Mouse (Mus musculus): ENCODE results near the gene Eif4enif1. TPM values are rescaled to one million over a fixed set of nuclear protein-coding genes. Genes with fewer than 3 reads are reported as not detected.

Eif4enif1 gene
- total RNA-seq, 2 experiments from 2014 or later: 42.1 to 45.1 TPM

DNA sequence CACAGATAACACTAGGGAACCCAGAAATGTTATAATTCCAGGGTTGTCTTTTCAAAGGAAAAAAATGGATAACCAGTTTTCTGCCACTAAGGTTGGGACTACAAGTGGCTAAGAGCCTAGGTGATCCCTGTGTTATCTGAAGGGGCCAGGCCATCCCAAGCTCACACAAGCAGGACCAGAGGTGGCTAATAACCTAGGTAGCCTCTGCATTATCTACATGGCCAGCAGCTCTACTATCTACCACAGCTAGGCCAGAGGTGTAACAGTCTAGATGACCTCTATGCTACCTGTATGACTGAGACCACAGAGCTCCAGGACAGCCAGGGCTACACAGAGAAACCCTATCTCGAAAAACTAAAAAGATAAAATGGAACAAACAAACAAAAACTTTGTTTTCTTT, 57.3 kb downstream of the Eif4enif1 start:
- no peak for DNase-seq (ENCODE audit: low spot score)
- intact Hi-C loops (cut with DNase I): no loop called here

DNA sequence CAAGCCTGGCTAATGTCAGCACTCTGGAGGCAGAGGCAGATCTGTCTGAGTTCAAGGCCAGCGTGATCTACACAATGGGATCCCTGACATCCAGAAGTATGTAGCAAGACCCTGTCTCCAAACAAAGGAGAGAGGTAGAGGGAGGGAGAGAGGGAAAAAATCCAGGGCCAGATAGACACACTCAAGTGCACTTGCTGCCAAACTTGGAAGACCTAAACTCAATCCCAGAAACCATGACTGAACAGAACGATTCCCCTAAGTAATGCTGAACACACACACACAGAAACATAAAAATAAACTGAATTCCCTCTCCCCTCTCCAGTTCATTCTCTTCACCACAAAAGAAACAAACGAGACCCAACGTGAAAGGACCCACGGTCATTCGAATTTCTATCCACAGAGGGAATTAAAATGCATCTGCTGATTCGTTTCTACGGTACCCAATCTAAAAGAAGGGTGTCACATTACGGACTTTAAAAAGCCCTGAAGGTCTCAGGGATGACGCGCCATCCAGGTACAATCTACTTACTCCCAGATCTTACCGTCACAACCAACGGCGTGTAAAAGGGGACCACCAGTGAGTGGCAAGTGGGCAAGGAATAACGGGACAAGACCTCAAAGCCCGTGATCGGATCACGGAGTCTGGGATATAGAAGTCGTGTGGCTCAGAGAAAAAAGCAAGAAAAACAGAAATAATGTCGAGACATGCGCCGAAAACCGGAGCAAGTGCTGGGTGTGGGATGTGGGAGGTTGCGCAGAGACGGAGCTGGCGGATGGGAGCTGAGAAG, 63.3 kb downstream of the Eif4enif1 start:
- DNase-seq (ENCODE audit: low spot score): no peak
- intact Hi-C loops (cut with DNase I): loop anchor here (1.0 kb wide), 2 partner anchors 25 to 30 kb away; no protein-coding TSS in a partner anchor

DNA sequence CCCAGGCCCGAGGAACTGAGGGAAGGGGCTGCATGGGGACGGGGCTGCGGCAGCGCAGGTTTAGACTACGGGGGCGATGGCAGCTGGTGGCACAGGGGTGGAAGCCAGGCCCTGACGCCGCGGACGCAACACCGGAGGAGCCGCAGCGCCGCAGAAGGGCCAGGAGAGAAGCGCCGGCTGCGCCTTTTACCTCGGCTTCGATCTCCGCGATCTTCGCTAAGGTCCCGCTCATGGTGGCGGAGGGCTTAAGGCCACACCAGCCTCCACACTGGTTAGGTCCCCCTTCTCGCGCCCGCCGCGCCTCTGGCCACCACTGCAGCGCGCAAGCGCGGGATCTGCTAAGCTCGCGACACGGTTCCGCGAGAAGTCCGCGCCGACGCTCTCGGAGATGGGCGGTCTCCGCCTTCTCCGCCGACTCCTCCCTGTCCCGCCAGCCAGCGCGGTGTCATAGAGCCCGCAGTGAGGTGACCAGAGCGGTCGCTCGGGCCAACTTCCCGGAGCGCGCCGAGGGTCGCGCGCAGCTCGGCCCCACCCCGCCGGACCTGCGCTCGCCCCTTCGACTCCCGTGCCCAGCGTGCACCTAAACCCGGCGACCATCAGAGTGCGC, 64.0 kb downstream of the Eif4enif1 start, which contains the start of gene Drg1:
Gene Drg1 (minus strand): TSS at position 337 of the 607 bp plus-strand sequence.
- peak; percentile 91 for DNase-seq (ENCODE audit: low spot score)
- intact Hi-C loops (cut with DNase I): loop anchor here (1.0 kb wide), 2 partner anchors 24 to 31 kb away; no protein-coding TSS in a partner anchor

DNA sequence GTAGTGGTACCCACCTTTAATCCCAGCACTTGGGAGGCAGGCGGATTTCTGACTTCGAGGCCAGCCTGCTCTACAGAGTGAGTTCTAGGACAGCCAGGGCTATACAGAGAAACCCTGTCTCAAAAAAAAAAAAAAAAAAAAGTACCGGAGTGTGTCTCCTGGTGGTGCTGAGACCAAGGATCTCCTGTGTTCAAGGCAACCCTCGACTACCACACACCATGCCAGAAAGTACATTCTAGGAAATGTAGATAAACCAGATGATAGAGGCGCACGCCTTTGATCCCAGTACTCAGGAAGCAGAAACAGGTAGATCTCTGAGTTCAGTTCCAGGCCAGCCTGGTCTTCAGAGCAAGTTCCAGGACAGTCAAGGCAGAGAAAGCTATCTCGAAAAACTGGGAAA, 64.9 kb downstream of the Eif4enif1 start:
- no peak for DNase-seq (ENCODE audit: low spot score)
- intact Hi-C loops (cut with DNase I): no loop called here

DNA sequence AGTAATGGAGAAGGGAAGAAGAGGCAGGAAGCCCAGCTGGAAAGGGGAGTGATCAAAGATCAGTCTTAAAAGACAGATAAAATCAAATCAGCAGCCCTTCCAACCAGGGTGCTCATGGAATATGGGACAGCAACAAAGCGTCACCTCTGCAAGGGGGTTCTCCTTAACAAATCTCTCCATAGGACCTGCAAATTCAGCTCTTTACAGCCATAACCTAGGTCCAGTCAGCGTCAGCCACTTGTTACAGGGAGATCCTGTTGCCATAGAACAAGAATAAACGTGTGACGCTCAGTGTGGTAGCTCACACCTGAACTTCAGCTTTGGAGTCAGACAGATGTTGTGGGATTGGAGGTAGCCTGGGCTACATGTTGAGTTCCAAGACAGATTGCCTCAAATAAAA, 67.0 kb downstream of the Eif4enif1 start:
- DNase-seq (ENCODE audit: low spot score): no peak
- intact Hi-C loops (cut with DNase I): no loop called here

DNA sequence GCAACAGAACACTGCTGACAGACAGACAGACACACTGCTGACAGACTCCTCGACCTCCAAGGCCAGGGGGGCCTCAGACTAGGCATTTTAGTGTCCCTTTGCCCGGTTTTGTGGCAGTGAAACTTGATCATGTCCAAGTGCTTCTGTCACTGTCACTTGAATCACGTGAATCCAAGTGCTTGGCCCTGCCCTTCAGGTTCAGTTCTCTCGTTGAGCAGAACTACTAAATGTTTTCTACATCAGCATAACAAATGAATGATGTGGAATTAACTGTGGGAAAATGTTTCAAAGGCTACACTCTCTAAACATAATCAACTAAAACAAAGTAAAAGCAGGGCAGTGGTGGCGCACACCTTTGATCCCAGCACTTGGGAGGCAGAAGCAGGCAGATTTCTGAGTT, 76.2 kb downstream of the Eif4enif1 start:
- intact Hi-C loops (cut with DNase I): no loop called here

DNA sequence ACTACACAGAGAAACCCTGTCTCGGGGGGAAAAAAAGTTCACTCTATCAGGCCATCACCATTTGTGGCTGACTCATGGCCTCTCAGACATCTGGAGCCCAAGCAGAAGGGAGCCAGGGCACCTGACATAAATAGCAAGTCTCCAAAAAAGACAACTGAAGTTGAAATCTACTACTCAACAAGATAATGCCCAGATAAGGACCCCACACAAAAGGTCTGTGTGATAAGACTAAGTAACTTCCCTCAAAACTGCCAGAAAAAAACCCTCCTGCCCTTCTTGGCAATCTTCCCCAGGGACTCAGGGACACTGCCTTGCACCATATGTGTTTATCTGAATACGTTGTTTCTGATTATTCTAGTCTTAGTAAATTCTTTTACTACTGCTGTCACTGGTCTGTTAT, 77.5 kb downstream of the Eif4enif1 start:
- no peak for DNase-seq (ENCODE audit: low spot score)
- intact Hi-C loops (cut with DNase I): no loop called here

More for the DNA sequence above, 76.2 kb downstream of the Eif4enif1 start:
- no peak for DNase-seq (ENCODE audit: low spot score)

DNA sequence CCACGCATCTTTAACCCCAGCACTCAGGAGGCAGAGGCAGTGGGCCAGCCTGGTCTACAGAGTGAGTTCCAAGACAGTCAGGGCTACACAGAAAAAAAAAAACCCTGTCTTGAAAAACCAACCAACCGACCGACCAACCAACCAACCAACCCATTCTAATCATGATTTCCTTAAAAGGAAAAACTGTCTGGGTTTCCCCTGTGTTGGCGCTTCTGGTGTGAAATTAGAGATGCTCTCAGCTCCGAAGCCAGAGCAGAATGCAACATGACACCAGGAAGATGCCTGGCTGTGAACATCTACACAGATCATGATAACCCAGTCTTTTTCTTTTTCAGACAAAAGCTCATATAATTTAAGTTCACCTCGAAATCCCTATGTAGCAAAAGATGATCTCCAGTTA, 80.7 kb downstream of the Eif4enif1 start:
- no peak for DNase-seq (ENCODE audit: low spot score)
- intact Hi-C loops (cut with DNase I): no loop called here

DNA sequence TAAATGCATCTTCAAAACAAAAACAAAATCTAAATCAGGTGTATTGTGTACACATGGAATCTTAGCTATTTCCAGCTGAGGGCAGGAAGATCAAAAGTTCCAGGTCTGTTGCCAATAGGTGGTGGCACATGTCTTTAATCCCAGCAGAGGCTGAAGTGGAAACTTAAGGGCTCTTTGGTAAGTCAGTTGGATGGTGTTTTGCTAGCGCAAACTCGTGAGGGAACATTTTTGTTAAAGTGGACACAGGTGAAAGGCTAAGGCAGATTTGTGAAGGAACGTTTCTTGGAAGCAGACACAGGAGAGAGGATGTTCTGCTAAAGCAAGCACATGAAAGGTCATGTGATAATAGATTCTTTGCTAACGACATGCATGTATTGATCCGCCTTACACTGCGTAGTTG, 81.5 kb downstream of the Eif4enif1 start:
- intact Hi-C loops (cut with DNase I): no loop called here
- no peak for DNase-seq (ENCODE audit: low spot score)

DNA sequence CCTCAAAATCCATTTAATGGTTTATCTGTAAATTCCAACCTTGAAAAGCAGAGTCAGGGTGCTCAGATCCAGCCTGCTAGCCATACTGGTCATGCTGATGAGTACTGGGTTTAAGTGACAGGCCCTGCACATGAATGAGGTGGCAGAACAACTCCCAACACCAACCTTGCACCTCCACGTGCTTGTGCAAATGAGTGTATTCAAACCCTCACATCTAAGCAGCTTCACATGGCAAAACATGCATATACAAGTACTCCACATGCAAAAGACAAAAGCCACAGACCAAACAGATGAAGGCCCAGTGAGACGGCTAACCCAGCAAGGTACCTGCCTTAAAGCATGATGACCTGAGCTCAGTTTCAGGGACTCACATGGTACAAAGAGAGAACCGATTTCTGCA, 83.7 kb downstream of the Eif4enif1 start:
- no peak for DNase-seq (ENCODE audit: low spot score)
- intact Hi-C loops (cut with DNase I): no loop called here

DNA sequence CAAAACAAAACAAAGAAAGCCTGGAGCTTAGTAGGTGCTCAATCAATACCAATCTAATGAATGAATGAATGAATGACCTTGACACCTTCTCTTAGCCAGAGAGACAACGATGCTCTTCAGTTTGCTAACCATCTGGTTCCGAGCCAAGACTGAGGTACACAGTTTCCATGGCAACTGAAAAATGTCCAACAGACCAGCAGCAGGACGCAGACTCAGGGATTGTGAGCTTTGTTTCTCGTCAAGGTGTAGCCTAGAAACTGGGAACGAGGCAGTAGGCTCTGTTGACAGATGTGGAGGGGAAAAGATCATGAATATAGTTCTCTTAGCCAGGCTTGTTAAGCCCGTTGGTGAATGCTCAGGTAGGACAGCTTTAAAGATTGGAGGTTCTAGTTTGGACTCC, 84.9 kb downstream of the Eif4enif1 start:
- no peak for DNase-seq (ENCODE audit: low spot score)
- intact Hi-C loops (cut with DNase I): no loop called here

DNA sequence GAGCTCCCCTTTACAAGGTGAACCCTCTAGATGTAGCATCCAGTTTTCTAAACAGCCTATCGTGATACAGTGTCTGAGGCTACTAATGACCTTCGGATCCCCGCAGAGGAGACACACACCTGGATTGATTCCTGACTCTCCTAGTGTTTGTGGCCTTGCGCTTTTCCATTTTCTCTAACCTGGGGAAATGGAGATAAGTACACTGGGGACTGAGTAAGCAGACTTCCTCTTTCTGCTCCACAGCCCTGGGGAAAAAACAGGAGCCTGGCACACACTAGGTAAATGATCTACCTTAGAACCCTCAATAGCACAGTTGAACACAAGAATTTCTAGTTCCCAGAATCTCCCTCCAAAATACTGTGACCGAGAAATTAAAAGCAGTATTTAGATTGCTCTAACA, 85.7 kb downstream of the Eif4enif1 start:
- intact Hi-C loops (cut with DNase I): no loop called here
- no peak for DNase-seq (ENCODE audit: low spot score)

DNA sequence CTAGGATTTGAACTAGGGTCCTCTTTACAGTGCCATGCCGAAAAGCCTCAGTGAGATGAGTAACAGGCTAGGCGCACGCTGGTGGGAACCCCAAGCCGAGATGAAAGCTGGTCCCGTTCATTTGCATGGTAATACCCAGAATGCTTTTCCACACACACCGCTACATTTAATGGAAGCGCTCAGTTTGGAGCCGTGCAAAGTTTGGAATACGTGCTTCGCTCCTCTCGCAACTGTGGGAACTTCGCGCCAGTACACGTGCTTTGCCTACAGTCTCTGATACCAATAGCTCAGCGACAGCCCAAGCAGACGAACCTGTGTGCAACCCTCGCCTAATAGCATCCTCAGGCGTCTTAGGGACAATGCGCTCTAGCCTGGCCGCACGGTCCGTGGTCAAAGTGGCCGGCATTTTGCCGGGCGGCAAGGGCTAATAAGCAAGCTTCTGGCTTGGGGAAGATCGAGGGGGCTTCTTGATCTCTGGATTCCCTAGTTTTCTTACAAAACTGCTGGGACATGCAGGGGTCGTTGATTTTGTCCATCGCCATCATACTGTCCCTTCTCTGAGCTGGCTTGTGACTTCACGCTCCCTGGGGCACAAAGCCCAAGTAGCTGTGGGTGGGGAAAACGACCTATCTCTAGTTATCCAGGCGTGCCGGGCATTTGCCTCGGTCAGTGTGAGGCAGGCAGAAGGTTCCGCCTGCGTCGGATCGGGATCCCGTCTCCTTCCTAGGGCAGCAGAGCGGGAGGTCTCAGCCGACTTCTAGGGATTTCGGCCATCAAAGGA, 86.5 kb downstream of the Eif4enif1 start, which contains the start of gene Patz1:
Gene Patz1 (plus strand): TSS at position 354 of the 781 bp plus-strand sequence.
- intact Hi-C loops (cut with DNase I): no loop called here

DNA sequence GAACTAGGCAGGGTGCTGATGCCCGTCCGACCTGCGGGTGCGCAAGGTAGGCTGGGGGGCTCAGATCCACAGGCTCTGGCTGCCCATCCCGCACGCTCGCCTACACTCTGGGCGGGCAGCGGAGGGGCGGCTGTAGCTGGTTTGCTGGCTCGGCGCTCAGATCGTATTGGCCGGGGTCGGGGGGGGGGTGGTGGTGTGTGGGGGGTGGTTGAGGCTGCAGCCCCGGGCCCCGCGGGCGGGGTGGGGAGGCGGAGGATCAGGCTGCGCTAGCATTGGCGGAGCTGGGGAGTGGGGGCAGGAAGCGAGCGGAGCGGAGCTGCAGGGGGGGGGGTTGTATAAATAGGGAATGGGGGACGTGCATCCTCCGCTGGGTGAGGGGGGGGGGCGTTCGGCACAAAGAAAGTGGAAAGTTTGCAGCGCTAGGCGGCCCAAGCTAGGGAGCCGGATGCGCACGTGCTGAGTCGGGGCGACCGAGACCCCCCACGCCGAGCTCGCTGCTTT, 87.2 kb downstream of the Eif4enif1 start:
- DNase-seq (ENCODE audit: low spot score): peak; percentile 56
- intact Hi-C loops (cut with DNase I): no loop called here

More for the DNA sequence above, 86.5 kb downstream of the Eif4enif1 start, which contains the start of gene Patz1:
- peak; percentile 28 for DNase-seq (ENCODE audit: low spot score)

DNA sequence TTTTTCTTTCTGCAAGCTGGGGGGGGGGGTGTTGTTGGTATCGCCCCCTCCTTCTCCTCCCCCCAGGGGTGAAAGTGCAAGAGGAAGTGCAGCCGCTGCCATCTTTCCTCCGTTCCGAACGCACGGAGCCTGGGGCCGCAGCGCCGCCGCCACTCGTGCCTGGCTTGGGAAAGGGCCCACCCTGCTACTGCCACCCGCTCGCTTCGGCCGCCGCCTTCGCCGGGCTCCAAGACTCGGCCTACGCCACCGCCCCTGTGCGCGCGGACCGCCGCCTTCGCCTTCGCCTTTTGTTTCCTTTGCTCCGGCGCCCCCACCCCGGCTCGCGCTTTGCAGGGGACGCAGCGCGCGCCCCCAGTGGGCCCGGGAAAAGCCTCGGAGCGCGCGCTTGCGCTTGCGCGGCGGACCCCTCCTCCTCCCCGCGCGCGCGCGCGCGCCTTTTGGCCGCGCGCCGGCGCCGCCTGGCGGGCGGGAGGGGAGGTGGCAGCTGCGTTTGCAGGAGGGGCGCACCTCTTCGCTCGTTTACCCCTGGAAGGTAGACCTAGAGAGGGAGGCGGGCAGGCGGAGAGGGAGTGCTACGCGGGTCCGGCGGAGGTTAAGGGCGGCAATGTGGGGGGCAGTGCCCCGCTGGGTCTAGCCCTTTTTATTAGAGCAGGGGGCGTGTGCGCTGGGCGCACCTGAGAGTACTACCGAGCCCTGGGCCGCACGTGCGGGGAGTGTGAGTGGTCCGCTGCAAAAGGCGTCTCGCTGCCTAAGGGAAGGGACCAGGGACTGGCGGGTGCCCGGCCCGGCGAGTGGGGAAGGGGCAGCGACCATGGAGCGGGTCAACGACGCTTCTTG, 87.8 kb downstream of the Eif4enif1 start:
- DNase-seq (ENCODE audit: low spot score): peak; percentile 75
- intact Hi-C loops (cut with DNase I): loop anchor here (1.0 to 2.0 kb wide), 2 partner anchors 24 to 41 kb away; partner anchors contain the start of genes Drg1 and Pik3ip1

DNA sequence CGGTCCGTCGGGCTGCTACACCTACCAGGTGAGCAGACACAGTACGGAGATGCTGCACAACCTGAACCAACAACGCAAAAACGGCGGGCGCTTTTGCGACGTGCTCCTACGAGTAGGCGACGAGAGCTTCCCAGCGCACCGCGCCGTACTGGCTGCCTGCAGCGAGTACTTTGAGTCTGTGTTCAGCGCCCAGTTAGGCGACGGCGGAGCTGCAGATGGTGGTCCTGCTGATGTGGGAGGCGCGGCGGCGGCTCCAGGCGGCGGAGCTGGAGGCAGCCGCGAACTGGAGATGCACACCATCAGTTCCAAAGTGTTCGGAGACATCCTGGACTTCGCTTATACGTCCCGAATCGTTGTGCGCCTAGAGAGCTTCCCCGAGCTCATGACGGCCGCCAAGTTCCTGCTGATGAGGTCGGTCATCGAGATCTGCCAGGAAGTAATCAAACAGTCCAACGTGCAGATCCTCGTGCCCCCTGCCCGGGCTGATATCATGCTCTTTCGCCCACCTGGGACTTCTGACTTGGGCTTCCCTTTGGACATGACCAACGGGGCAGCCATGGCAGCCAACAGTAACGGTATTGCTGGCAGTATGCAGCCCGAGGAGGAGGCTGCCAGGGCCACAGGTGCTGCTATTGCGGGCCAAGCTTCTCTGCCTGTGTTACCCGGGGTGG, 88.6 kb downstream of the Eif4enif1 start:
- peak; percentile 19 for DNase-seq (ENCODE audit: low spot score)
- intact Hi-C loops (cut with DNase I): loop anchor here (1.0 to 2.0 kb wide), 2 partner anchors 24 to 40 kb away; partner anchors contain the start of genes Drg1 and Pik3ip1

DNA sequence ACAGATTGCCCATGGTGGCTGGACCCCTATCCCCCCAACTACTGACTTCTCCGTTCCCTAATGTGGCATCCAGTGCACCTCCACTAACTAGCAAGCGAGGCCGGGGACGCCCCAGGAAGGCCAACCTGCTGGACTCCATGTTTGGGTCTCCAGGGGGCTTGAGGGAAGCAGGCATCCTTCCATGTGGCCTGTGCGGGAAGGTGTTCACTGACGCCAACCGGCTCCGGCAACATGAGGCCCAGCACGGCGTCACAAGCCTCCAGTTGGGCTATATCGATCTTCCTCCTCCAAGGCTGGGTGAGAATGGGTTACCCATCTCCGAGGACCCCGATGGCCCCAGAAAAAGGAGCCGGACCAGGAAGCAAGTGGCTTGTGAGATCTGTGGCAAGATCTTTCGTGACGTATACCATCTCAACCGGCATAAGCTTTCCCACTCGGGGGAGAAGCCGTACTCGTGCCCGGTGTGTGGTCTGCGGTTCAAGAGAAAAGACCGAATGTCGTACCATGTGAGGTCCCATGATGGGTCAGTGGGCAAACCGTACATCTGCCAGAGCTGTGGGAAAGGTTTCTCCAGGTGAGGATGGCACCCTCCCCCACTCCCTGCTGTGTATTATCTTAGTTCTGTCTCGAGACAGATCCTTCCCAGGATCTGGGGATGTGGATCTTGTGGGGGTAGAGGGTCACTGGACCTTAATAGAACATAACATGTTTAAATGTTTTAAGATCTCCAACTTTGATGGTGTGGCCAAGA, 89.3 kb downstream of the Eif4enif1 start:
- DNase-seq (ENCODE audit: low spot score): no peak
- intact Hi-C loops (cut with DNase I): loop anchor here (2.0 kb wide), 1 partner anchor 39 kb away; the partner anchor contains the start of gene Pik3ip1

DNA sequence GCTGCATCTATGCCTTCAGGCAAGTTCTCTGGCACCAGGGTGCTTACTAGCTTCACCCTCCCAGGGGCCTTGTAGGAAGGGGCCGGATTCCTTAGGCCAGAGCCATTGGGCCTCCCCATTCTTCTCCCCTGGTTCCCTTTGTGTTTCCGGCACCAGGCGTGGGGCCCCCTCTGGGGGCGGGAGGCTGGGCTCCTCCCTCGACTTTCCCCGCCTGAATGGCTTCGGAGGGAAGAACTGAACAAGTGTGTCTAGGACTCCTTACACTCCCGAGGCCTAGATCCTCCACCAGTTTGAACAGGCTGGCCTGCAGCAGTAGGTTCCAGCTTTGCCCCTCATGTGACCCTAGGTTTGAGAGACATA, 89.8 kb downstream of the Eif4enif1 start:
- intact Hi-C loops (cut with DNase I): no loop called here
- DNase-seq (ENCODE audit: low spot score): peak; percentile 20

All from heart, postnatal 25 days (tissue).